ENCODE assay signal across 29 mouse cellular contexts in genomic region chr2:129360975-129361560, GRCm38 (mm10). TPM values are rescaled to one million over a fixed set of nuclear protein-coding genes. Genes with fewer than 3 reads are reported as not detected.
DNase-seq lines count a peak whose midpoint lies in the region; ATAC-seq and TF ChIP-seq lines count a peak whose summit lies in the region.
"Had no signal": no experiment of that assay in that cellular context is flagged by ENCODE, and none has a peak within 500 bp of the region (broad histone marks: within the 10 kb centered on the region; RNA-seq: fewer than 3 reads in every experiment).

No protein-coding gene starts in this region.

- H3K27me3 ChIP-seq in heart, embryonic 10.5 days (ENCODE audit: insufficient read depth, poor library complexity, severe bottlenecking): no peaks in the 10 kb centered on the region
- no peaks in the 10 kb centered on the region for H3K27me3 ChIP-seq in liver, postnatal 0 days (ENCODE audit: insufficient read depth, low read length)
- no peaks in the 10 kb centered on the region for H3K27me3 ChIP-seq in liver, embryonic 12.5 days (replicated peaks)
- H3K27me3 ChIP-seq: forebrain, embryonic 13.5 days; hindbrain, embryonic 15.5 days; neural tube, embryonic 13.5 days had no signal

- TF ChIP-seq CTCF in liver, postnatal 0 days (IDR thresholded peaks at IDR 0.05; ENCODE audit: low read depth): no peak

- DNase-seq in heart, embryonic 10.5 days (ENCODE audit: low spot score): peak; percentile 60
- no peak for DNase-seq in heart, postnatal 4 days
- DNase-seq in liver, postnatal 0 days: peak; percentile 10
- peak; percentile 8 for DNase-seq in adrenal gland, postnatal 25 days
- DNase-seq in telencephalon, adult 2 months (ENCODE audit: low read depth, low spot score): peak; percentile 42
- no peak for DNase-seq in spleen, postnatal 36 days (ENCODE audit: low spot score in 2 of 2)
- DNase-seq: cerebellum, adult 8-10 months; cerebellum, postnatal 36 days; gastrocnemius, postnatal 14 days; heart, adult 18-20 months; heart, postnatal 36 days; kidney, adult 8-10 months; kidney, postnatal 10 days; lung, adult 2 months; thymus, adult 18-20 months; thymus, postnatal 4 days had no signal

- 69% methylated on average over 3 of the region's 3 CpGs for WGBS in heart, embryonic 10.5 days
- 59% methylated on average over 3 of the region's 3 CpGs for WGBS in liver, postnatal 0 days (ENCODE audit: insufficient replicate concordance)
- 58% methylated on average over 3 of the region's 3 CpGs for WGBS in liver, embryonic 12.5 days (ENCODE audit: insufficient replicate concordance)

- no peak overlapping the region for H3K4me3 ChIP-seq in heart, embryonic 10.5 days
- no peak overlapping the region for H3K4me3 ChIP-seq in liver, postnatal 0 days (ENCODE audit: low read depth, low read length)
- H3K4me3 ChIP-seq in liver, embryonic 12.5 days: no peak overlapping the region
- H3K4me3 ChIP-seq: forebrain, embryonic 13.5 days; hindbrain, embryonic 15.5 days; limb, embryonic 10.5 days; myocyte; neural tube, embryonic 13.5 days had no signal

- no peaks in the 10 kb centered on the region for H3K36me3 ChIP-seq in heart, embryonic 10.5 days
- no peaks in the 10 kb centered on the region for H3K36me3 ChIP-seq in liver, postnatal 0 days (replicated peaks; ENCODE audit: insufficient read depth, low read length)
- no peaks in the 10 kb centered on the region for H3K36me3 ChIP-seq in liver, embryonic 12.5 days
- H3K36me3 ChIP-seq: hindbrain, embryonic 15.5 days; limb, embryonic 10.5 days; neural tube, embryonic 13.5 days had no signal

- no peak overlapping the region for H3K9ac ChIP-seq in liver, postnatal 0 days (replicated peaks)
- no peak overlapping the region for H3K9ac ChIP-seq in liver, embryonic 12.5 days
- H3K9ac ChIP-seq: forebrain, embryonic 13.5 days; hindbrain, embryonic 15.5 days; neural tube, embryonic 13.5 days had no signal

- ATAC-seq in liver, postnatal 0 days: no peak
- ATAC-seq in liver, embryonic 12.5 days: no peak
- ATAC-seq: forebrain, embryonic 13.5 days; midbrain, embryonic 16.5 days had no signal

- H3K27ac ChIP-seq in heart, embryonic 10.5 days: no peak overlapping the region
- peak overlapping the region; percentile 2; the same call in 1 of the 2 replicates for H3K27ac ChIP-seq in liver, postnatal 0 days (ENCODE audit: low read depth)
- no peak overlapping the region for H3K27ac ChIP-seq in liver, embryonic 12.5 days
- H3K27ac ChIP-seq: forebrain, embryonic 13.5 days; hindbrain, embryonic 15.5 days; limb, embryonic 10.5 days; neural tube, embryonic 13.5 days had no signal

- no peaks in the 10 kb centered on the region for H3K4me1 ChIP-seq in heart, embryonic 10.5 days
- H3K4me1 ChIP-seq in liver, postnatal 0 days (ENCODE audit: insufficient read depth): no peaks in the 10 kb centered on the region; the same call in 1 of the 2 replicates
- no peaks in the 10 kb centered on the region for H3K4me1 ChIP-seq in liver, embryonic 12.5 days
- H3K4me1 ChIP-seq: forebrain, embryonic 13.5 days; hindbrain, embryonic 15.5 days; limb, embryonic 10.5 days; neural tube, embryonic 13.5 days had no signal

- H3K4me2 ChIP-seq in liver, postnatal 0 days (ENCODE audit: low read depth, low read length): no peak overlapping the region
- no peak overlapping the region for H3K4me2 ChIP-seq in liver, embryonic 12.5 days
- H3K4me2 ChIP-seq: forebrain, embryonic 13.5 days; hindbrain, embryonic 15.5 days; liver, embryonic 11.5 days; neural tube, embryonic 13.5 days had no signal

- no peak for TF ChIP-seq EP300 in liver, postnatal 0 days (IDR thresholded peaks at IDR 0.05; ENCODE audit: low read depth)

- H3K9me3 ChIP-seq in heart, embryonic 10.5 days: no peaks in the 10 kb centered on the region
- H3K9me3 ChIP-seq in liver, postnatal 0 days (ENCODE audit: low read length): no peaks in the 10 kb centered on the region
- no peaks in the 10 kb centered on the region for H3K9me3 ChIP-seq in liver, embryonic 12.5 days (replicated peaks)
- H3K9me3 ChIP-seq: forebrain, embryonic 13.5 days; hindbrain, embryonic 15.5 days; limb, embryonic 10.5 days; neural tube, embryonic 13.5 days had no signal

RNA-seq across cellular contexts. Expression of gene Il1b, which starts 9.9 kb away (rescaled TPM):
- not detected in 2 replicates for polyA plus RNA-seq in heart, embryonic 10.5 days (2016; fragmentation: Nextera tagmentation; extraction: Ambion mirVana)
- total RNA-seq in heart, postnatal 4 days (2021): under 1 TPM in 1 of 2 experiments, not detected in 1; 0.25 TPM
- polyA plus RNA-seq in liver, postnatal 0 days (2015; fragmentation: Nextera tagmentation; extraction: Ambion mirVana): 1.3 TPM in 2 replicates
- polyA plus RNA-seq in liver, embryonic 12.5 days (2016; fragmentation: Nextera tagmentation; extraction: Ambion mirVana): 0.38 and 0.44 TPM in 2 replicates
- 0.71 TPM in 1 of 2 replicates, not detected in the other for total RNA-seq in adrenal gland, postnatal 25 days (2021)
- total RNA-seq: gastrocnemius, postnatal 14 days; layer of hippocampus, postnatal 25 days had no signal
- polyA plus RNA-seq: C2C12; hindbrain, embryonic 15.5 days; limb, embryonic 10.5 days; midbrain, embryonic 16.5 days had no signal

RNA-seq across cellular contexts. Expression of gene Il1a, which starts 51.3 kb away (rescaled TPM):
- 0.24 TPM in 1 of 2 replicates, not detected in the other for polyA plus RNA-seq in heart, embryonic 10.5 days (2016; fragmentation: Nextera tagmentation; extraction: Ambion mirVana)
- total RNA-seq in heart, postnatal 4 days (2021): under 1 TPM in 1 of 2 experiments, not detected in 1; 0.14 TPM
- 4.8 and 6.3 TPM in 2 replicates for polyA plus RNA-seq in liver, postnatal 0 days (2015; fragmentation: Nextera tagmentation; extraction: Ambion mirVana)
- polyA plus RNA-seq in liver, embryonic 12.5 days (2016; fragmentation: Nextera tagmentation; extraction: Ambion mirVana): 2.8 and 3.7 TPM in 2 replicates
- total RNA-seq in adrenal gland, postnatal 25 days (2021): not detected in 2 replicates
- total RNA-seq: gastrocnemius, postnatal 14 days; heart, adult 18-20 months; heart, postnatal 36 days; MEL had no signal
- polyA plus RNA-seq: C2C12; embryonic facial prominence, embryonic 14.5 days; limb, embryonic 10.5 days; myocyte; stomach, embryonic 14.5 days had no signal

Comparison
In these comparisons a context has a peak if more than half of its experiments do, and no peak if none do; other contexts are left out.
1. DNase-seq: peak in heart, embryonic 10.5 days (single experiment), liver, postnatal 0 days (single experiment), adrenal gland, postnatal 25 days (single experiment) and telencephalon, adult 2 months (single experiment); none in heart, postnatal 4 days (single experiment) and spleen, postnatal 36 days (0 of 2).